Mouse (Mus musculus) liver, embryonic 11.5 days (tissue): Measurements from ENCODE around the gene Apbb2. TPM values are rescaled to one million over a fixed set of nuclear protein-coding genes. Genes with fewer than 3 reads are reported as not detected.

Source experiments
- ATAC-seq: fragments of 200-750 bp; cut with Nextera tagmentation; replicated peaks from 2 replicates; pipeline ENCODE4 v1.8.0; 2017; ENCODE audit warnings: moderate number of reproducible peaks, mild to moderate bottlenecking, moderate TSS enrichment, moderate library complexity; ENCODE audit not compliant: low FRiP score
- DNase-seq: peaks from one replicate; pipeline ENCODE4 v3.0.0-alpha.2; 2017; ENCODE audit warnings: low spot score
- H3K27ac ChIP-seq: fragments of 300-500 bp; sonication (generic); 2 replicates; pipeline ENCODE4 v1.5.1; 2014; ENCODE audit warnings: mild to moderate bottlenecking, low read depth, low read length, control low read depth
- H3K27me3 ChIP-seq: fragments of 300-500 bp; sonication (generic); replicated peaks from 2 replicates; pipeline ENCODE4 v1.6.1; 2014; ENCODE audit warnings: low read length, mixed read lengths; ENCODE audit not compliant: control insufficient read depth, insufficient read depth
- H3K36me3 ChIP-seq: fragments of 300-500 bp; sonication (generic); 2 replicates; pipeline ENCODE4 v1.6.1; 2014; ENCODE audit warnings: mild to moderate bottlenecking, low read length, moderate library complexity, mixed read lengths; ENCODE audit not compliant: control insufficient read depth, insufficient read depth
- H3K4me1 ChIP-seq: fragments of 300-500 bp; sonication (generic); replicated peaks from 2 replicates; pipeline ENCODE4 v1.6.1; 2014; ENCODE audit warnings: low read length, mixed read lengths; ENCODE audit not compliant: control insufficient read depth, insufficient read depth
- H3K4me2 ChIP-seq: fragments of 300-500 bp; sonication (generic); 2 replicates; pipeline ENCODE4 v1.6.1; 2014; ENCODE audit warnings: mild to moderate bottlenecking, control low read depth, moderate library complexity
- H3K4me3 ChIP-seq: fragments of 300-500 bp; sonication (generic); 2 replicates; pipeline ENCODE4 v1.5.1; 2014; ENCODE audit warnings: low read depth, low read length, control low read depth
- H3K9ac ChIP-seq: fragments of 300-500 bp; sonication (generic); 2 replicates; pipeline ENCODE4 v1.6.1; 2014; ENCODE audit warnings: low read depth, low read length, control low read depth
- H3K9me3 ChIP-seq: fragments of 300-500 bp; sonication (generic); 2 replicates; pipeline ENCODE4 v1.6.1; 2016; ENCODE audit warnings: low read length, inconsistent platforms, mixed read lengths; ENCODE audit not compliant: control insufficient read depth
- WGBS: fragments of 180-500 bp; shearing (Covaris S2); extraction: QIAGEN DNeasy Blood & Tissue Kit; methylation state at CpG from one replicate; pipeline ENCODE4 v1.1.7; 2014; 5-methylcytosine and 5-hydroxymethylcytosine counted together
- polyA plus RNA-seq: library from polyadenylated mRNA; unstranded; fragments of >200 nt; fragmentation: Nextera tagmentation; extraction: Ambion mirVana; gene quantifications from 2 replicates; pipeline ENCODE4 v1.2.1, GENCODE M21; 2014

Gene Apbb2
- polyA plus RNA-seq, 1 experiment from 2014 or later = 14.2 TPM

DNA sequence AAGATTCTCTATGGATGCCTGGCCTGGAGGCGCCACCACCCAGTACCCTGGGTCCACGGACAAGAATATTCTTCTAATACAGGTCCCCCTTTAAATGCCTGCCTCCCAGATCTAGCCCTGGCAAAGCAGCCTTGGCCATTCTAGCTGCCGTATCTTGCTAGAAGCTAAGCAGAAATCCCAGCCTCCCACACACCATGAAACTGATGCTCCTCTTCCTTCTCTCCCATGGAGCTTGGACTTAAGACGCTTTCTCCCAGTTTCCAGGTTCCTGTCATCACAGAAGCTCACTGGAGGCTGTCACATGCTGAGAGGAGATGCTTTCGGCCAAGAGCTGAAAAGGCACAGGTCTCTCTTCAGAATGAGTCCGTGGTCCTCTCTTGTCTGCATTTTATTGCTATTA lies 213.3 kb downstream of the Apbb2 start:
- no peaks in the 10 kb centered on the region for H3K27me3 ChIP-seq
- DNase-seq (no peak), ATAC-seq (no peak)
- H3K4me3 ChIP-seq = no peak overlapping the region
- H3K4me1 ChIP-seq = no peaks in the 10 kb centered on the region
- peaks cover 3% of the 10 kb centered on the region; the same call in 1 of the 2 replicates for H3K36me3 ChIP-seq
- 79% methylated on average over 6 of the region's 6 CpGs for WGBS
- no peaks in the 10 kb centered on the region for H3K9me3 ChIP-seq
- no peak overlapping the region for H3K9ac ChIP-seq
- no peak overlapping the region for H3K4me2 ChIP-seq
- no peak overlapping the region for H3K27ac ChIP-seq

DNA sequence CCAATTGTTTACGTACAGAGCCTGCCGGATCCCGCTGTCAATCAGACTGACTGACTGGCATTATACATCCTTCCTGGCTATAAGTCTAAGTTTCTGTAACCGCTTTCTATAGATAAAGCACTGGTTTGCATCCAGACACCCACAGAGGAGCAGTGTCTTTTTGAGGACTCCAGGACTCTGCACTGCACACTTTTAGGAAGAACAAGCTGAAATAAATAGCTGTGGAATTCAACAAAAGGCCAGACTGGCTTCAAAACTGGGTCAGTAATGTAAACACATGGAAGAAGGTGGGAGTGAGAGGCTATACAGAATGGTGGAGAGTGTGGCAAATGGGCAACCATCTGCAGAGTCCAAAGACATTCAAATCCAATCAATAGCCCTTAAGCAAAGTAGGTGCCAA lies 218.0 kb downstream of the Apbb2 start:
- H3K4me1 ChIP-seq = no peaks in the 10 kb centered on the region
- H3K4me3 ChIP-seq = no peak overlapping the region
- no peaks in the 10 kb centered on the region for H3K27me3 ChIP-seq
- no peak overlapping the region for H3K9ac ChIP-seq
- DNase-seq (no peak), ATAC-seq (no peak)
- 79% methylated on average over 4 of the region's 4 CpGs for WGBS
- H3K4me2 ChIP-seq = no peak overlapping the region
- no peaks in the 10 kb centered on the region for H3K9me3 ChIP-seq
- no peak overlapping the region for H3K27ac ChIP-seq
- H3K36me3 ChIP-seq = no peaks in the 10 kb centered on the region

DNA sequence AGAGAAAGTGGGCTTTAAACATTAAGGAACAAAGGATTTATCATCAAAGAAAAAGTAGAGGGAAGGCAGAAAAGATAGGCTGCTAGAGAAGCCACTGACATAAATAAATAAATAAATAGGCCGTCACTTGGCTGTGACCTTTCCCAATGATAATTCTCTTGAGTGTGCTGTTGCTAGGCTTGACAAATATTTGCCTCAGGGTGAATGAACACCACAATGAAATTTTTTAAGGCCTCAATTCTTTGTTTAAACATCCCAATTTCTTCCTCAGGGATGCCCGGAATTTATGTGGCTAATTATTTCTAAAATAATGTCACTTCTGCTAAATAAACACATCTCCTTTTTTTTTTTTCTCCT lies 219.3 kb downstream of the Apbb2 start:
- no peaks in the 10 kb centered on the region for H3K36me3 ChIP-seq
- DNase-seq = no peak
- ATAC-seq = no peak
- H3K4me2 ChIP-seq = no peak overlapping the region
- H3K27ac ChIP-seq = no peak overlapping the region
- WGBS = 67% methylated on average over 2 of the region's 2 CpGs
- H3K9me3 ChIP-seq = no peaks in the 10 kb centered on the region
- H3K4me3 ChIP-seq = no peak overlapping the region
- H3K9ac ChIP-seq = no peak overlapping the region
- no peaks in the 10 kb centered on the region for H3K27me3 ChIP-seq
- no peaks in the 10 kb centered on the region for H3K4me1 ChIP-seq

DNA sequence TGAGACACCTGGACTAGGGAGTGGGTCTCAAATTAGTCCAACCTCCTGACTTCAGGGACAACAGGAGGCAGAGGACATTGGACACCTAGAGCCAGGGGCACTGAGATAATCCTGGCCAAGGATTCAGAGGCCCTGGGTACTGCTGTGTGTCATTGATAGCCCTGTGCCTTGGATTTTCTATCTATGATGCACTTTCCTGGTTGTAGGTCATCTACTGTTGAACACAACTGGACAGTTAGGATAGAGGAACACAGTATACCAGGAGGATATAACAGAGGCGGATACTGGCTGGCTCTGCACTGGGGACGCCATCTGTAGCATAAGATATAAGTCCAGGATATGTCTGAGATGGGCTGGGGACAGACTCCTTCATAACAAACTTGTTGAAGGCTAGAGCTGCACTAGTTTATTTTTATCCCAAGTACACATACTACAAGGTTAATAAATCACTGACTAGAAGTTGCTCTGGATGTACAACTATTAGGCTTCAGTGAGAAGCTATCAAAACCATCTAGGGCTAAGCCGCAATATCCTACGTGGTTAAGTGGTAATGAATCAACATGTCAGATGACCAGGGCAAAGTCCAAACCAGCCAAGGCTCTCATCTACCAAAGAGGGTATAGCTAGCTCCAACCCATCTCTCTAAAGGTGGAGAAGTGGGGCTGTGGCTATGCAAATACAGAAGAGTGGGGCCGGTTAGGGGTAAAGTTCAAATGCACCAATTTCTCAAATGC lies 219.9 kb downstream of the Apbb2 start:
- Histone ChIP-seq H3K9ac (no peak overlapping the region), H3K4me2 (no peak overlapping the region), H3K4me1 (no peaks in the 10 kb centered on the region), H3K4me3 (no peak overlapping the region), H3K27me3 (no peaks in the 10 kb centered on the region), H3K27ac (no peak overlapping the region), H3K9me3 (no peaks in the 10 kb centered on the region), H3K36me3 (no peaks in the 10 kb centered on the region)
- WGBS = 81% methylated on average over 5 of the region's 5 CpGs
- DNase-seq = no peak
- no peak for ATAC-seq

DNA sequence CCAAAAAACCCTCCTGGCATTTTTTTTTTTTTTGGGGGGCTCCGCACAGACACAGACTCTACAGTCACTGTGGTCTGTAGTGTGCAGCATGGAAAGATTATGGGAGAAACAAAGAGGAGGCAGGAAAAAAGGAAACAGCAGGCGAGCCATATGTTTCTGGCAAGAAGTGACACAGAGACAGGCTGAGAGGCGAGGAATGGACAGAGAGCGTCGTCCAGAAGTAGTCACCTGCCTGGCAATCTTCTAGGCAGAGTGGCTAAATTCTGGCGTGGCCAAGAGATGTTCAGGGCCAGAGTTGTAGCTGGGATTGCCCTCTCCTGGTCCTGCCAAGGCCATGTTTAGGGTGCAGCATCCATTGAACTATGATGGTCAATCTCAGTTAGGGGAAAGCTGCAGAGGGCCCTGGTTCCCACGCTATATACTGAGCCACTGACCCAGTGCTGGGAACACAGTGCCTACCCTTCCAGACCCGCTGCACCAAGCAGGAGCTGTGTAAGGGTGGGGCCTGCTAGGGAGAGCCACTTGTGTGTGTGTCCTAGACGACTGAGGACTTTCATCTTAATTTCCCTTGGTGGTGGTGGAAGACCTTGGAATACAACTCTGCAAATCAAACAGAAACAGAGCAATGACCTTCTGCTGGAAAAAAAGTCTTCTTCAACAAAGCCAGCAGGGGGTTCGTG lies 224.7 kb downstream of the Apbb2 start:
- Histone ChIP-seq H3K4me2 (no peak overlapping the region), H3K27ac (no peak overlapping the region), H3K4me3 (no peak overlapping the region), H3K27me3 (no peaks in the 10 kb centered on the region), H3K9me3 (no peaks in the 10 kb centered on the region), H3K9ac (no peak overlapping the region), H3K4me1 (no peaks in the 10 kb centered on the region), H3K36me3 (no peaks in the 10 kb centered on the region)
- no peak for DNase-seq
- WGBS = 79% methylated on average over 10 of the region's 10 CpGs
- no peak for ATAC-seq

DNA sequence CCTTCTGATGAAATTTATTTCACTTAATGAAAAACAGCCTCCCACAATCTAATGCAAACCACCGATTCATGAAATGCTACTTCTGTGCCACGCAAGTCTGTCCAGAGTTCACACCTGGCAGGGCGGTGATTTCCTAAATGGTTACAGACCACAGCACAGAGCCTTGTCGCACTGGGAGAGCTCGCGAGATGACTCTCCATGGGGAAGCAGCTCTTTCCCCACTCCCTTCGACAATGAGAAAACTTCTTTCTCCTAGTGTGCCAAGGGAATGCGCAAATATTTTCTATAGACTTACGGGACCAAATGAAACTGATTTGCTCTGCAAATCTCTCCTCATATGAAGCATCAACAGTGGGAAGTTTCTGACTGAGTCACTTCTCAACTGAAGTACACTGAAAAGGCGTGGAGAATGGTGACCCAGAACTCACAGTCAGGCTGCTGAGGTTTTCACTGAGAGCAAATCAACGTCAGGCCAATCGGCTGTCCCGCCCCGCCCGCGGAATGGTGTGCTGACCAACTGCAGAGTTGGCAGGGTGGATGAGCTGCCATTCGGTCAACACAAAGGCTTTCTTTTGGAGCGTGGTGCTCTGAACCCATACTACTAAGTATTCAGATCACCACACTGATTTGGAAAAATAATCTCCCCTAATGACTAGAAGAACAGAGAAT lies 225.6 kb downstream of the Apbb2 start:
- H3K9ac ChIP-seq = no peak overlapping the region
- H3K4me2 ChIP-seq = no peak overlapping the region
- H3K4me1 ChIP-seq = no peaks in the 10 kb centered on the region
- H3K36me3 ChIP-seq = no peaks in the 10 kb centered on the region
- H3K9me3 ChIP-seq = no peaks in the 10 kb centered on the region
- WGBS = 70% methylated on average over 18 of the region's 18 CpGs
- no peak overlapping the region for H3K27ac ChIP-seq
- ATAC-seq (no peak), DNase-seq (no peak)
- H3K27me3 ChIP-seq = no peaks in the 10 kb centered on the region
- no peak overlapping the region for H3K4me3 ChIP-seq

DNA sequence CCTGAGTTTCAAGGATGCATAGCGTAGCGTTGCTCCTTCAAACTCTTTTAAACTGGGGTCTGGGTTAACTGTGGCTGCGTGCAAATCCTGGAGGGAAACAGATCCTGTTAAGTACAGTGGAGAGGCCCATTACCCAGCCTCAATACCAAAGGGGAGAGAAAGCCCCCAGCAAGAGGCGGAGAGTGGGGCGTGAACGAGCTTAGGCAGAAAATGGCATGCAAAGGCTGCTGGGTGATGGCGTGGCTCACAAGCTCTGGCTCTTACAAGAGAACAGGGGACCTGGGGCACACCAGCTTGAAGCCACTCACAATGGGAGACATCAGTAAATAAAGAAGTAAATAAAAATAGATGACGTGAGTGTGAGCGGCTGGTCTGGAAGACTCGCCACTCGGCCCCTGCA lies 226.8 kb downstream of the Apbb2 start:
- Histone ChIP-seq H3K9ac (no peak overlapping the region), H3K4me1 (no peaks in the 10 kb centered on the region), H3K4me2 (no peak overlapping the region), H3K27me3 (no peaks in the 10 kb centered on the region), H3K27ac (no peak overlapping the region), H3K9me3 (no peaks in the 10 kb centered on the region), H3K4me3 (no peak overlapping the region), H3K36me3 (no peaks in the 10 kb centered on the region)
- 82% methylated on average over 11 of the region's 11 CpGs for WGBS
- ATAC-seq (no peak), DNase-seq (no peak)

DNA sequence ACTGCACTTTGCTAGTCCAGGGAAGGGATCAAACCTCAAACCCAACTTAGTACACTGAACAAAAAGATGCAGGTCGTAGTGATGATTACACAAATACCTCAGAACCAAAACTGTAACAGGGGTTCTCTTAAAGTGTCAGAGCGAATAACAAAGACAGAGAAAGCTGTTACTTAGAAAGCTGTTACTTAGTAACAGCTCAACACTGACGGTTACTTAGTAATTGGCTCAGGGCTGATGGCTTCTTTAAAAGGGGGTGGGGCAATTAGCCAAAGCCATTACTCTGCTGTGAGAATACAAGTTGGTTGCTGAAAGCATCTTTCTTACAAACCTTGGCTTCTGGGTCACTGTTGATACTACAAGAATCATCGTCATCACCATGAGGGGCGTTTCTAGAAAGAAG lies 227.3 kb downstream of the Apbb2 start:
- H3K4me3 ChIP-seq = no peak overlapping the region
- H3K27ac ChIP-seq = no peak overlapping the region
- H3K9me3 ChIP-seq = no peaks in the 10 kb centered on the region
- H3K36me3 ChIP-seq = no peaks in the 10 kb centered on the region
- 81% methylated on average over 5 of the region's 5 CpGs for WGBS
- H3K4me1 ChIP-seq = no peaks in the 10 kb centered on the region
- no peak overlapping the region for H3K9ac ChIP-seq
- no peaks in the 10 kb centered on the region for H3K27me3 ChIP-seq
- no peak overlapping the region for H3K4me2 ChIP-seq
- no peak for DNase-seq
- ATAC-seq = no peak

DNA sequence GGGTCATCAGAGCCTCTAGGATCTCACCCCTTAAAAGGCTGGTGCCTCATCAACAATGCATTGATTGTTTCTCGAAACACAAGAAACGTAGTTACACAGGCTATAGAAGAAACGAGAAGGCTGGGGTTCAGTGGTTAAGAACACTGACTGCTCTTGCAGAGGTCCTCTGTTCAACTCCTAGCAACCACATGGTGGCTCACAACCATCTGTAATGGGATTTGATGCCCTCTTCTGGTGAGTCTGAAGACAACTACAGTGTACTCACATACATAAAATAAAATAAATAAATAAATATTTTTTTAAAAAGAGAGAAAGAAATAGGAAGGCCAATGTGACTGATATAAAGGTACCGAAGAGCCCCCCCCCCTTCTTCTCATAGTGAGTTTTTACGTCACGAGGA lies 228.0 kb downstream of the Apbb2 start:
- H3K9me3 ChIP-seq = no peaks in the 10 kb centered on the region
- no peaks in the 10 kb centered on the region for H3K27me3 ChIP-seq
- H3K4me2 ChIP-seq = no peak overlapping the region
- no peak for ATAC-seq
- 89% methylated on average over 6 of the region's 6 CpGs for WGBS
- H3K4me1 ChIP-seq = no peaks in the 10 kb centered on the region
- no peak overlapping the region for H3K9ac ChIP-seq
- no peak overlapping the region for H3K27ac ChIP-seq
- no peaks in the 10 kb centered on the region for H3K36me3 ChIP-seq
- DNase-seq = no peak
- H3K4me3 ChIP-seq = no peak overlapping the region
